Mouse (Mus musculus) small intestine, adult 2 months (tissue): ENCODE measurements at regions not wholly inside any gene's neighbourhood (a gene's known extent, or its start where the extent isn't known, plus 50 kb on each side); places are given as distances from the start of the nearest gene placed in this dataset.

ENCODE experiments used
- H3K27ac ChIP-seq: fragments of 200-500 bp; 2 replicates; pipeline ENCODE4 v1.5.1; 2012; ENCODE audit warnings: low read depth, low read length, control low read depth, inconsistent platforms; ENCODE audit not compliant: insufficient read depth
- H3K27me3 ChIP-seq: fragments of 200-500 bp; 2 replicates; pipeline ENCODE4 v1.6.1; 2012; ENCODE audit warnings: mild to moderate bottlenecking, moderate library complexity, low read length, inconsistent platforms; ENCODE audit not compliant: control insufficient read depth, insufficient read depth
- H3K36me3 ChIP-seq: fragments of 200-500 bp; 2 replicates; pipeline ENCODE4 v1.6.1; 2012; ENCODE audit warnings: mild to moderate bottlenecking, low read length, control low read depth, inconsistent platforms; ENCODE audit not compliant: control insufficient read depth, insufficient read depth
- H3K4me1 ChIP-seq: fragments of 200-500 bp; 2 replicates; pipeline ENCODE4 v1.6.1; 2012; ENCODE audit warnings: low read length, inconsistent platforms, mixed read lengths; ENCODE audit not compliant: control insufficient read depth, insufficient read depth, insufficient read length
- H3K4me3 ChIP-seq: fragments of 200-500 bp; 2 replicates; pipeline ENCODE4 v1.5.1; 2012; ENCODE audit warnings: low read depth, mild to moderate bottlenecking, control low read depth, inconsistent platforms, low read length, moderate library complexity
- CTCF ChIP-seq: fragments of 200-500 bp; IDR thresholded peaks from 2 replicates; pipeline ENCODE4 v1.5.1; 2012; ENCODE audit warnings: low read depth, mild to moderate bottlenecking, control low read depth, inconsistent platforms, low read length, moderate library complexity, mixed read lengths; ENCODE audit not compliant: insufficient replicate concordance, insufficient read length; ENCODE audit errors: extremely low read depth
- POLR2A ChIP-seq: fragments of 200-500 bp; IDR thresholded peaks from 2 replicates; pipeline ENCODE4 v1.6.1; 2012; ENCODE audit warnings: low read depth, mild to moderate bottlenecking, control low read depth, inconsistent platforms, low read length, moderate library complexity
- WGBS: fragments of 180-500 bp; shearing (Covaris S2); methylation state at CpG from one replicate; pipeline ENCODE4 v1.1.7; 2018; 5-methylcytosine and 5-hydroxymethylcytosine counted together

- no peak for TF ChIP-seq POLR2A
- TF ChIP-seq CTCF, result no peak
- no peak overlapping the region for H3K27ac ChIP-seq
- no peaks in the 10 kb centered on the region for H3K27me3 ChIP-seq
- H3K4me3 ChIP-seq, result no peak overlapping the region
- H3K36me3 ChIP-seq, result no peaks in the 10 kb centered on the region
- no peaks in the 10 kb centered on the region for H3K4me1 ChIP-seq
- WGBS, result 48% methylated on average over 3 of the region's 3 CpGs
Observed at GRCm38 (mm10) chr14:48051971-48052370, 68.7 kb upstream of the Peli2 start.

DNA sequence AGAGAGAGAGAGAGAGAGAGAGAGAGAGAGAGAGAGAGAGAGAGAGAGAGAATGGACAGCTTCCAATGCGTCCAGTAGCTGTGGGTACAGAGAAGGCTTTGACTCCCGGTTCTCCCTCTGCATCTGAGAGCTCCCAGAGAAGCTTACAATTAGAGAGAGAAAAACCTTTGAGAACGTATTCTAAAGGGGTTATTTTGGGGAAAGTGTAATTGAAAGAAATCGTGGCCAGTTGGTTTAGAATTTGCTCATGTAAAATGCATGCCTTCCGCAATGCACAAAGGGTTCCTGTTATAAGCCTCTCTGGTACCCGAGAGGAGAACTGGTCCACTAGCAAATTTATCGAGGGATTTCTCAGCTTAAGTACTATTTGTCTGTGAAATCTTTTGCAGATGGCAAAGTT lies 68.2 kb upstream of the Peli2 start:
- H3K27ac ChIP-seq, result no peak overlapping the region
- no peaks in the 10 kb centered on the region for H3K36me3 ChIP-seq
- no peaks in the 10 kb centered on the region for H3K4me1 ChIP-seq
- 81% methylated on average over 7 of the region's 7 CpGs for WGBS
- TF ChIP-seq POLR2A, result no peak
- TF ChIP-seq CTCF, result no peak
- no peak overlapping the region for H3K4me3 ChIP-seq
- no peaks in the 10 kb centered on the region for H3K27me3 ChIP-seq

GRCm38 (mm10) chr14:48053151-48053550 lies 67.5 kb upstream of the Peli2 start:
- Histone ChIP-seq H3K36me3 (no peaks in the 10 kb centered on the region), H3K4me1 (no peaks in the 10 kb centered on the region), H3K4me3 (no peak overlapping the region), H3K27ac (no peak overlapping the region), H3K27me3 (no peaks in the 10 kb centered on the region)
- TF ChIP-seq CTCF (no peak), POLR2A (no peak)
- WGBS, result 91% methylated on average over 4 of the region's 4 CpGs

DNA sequence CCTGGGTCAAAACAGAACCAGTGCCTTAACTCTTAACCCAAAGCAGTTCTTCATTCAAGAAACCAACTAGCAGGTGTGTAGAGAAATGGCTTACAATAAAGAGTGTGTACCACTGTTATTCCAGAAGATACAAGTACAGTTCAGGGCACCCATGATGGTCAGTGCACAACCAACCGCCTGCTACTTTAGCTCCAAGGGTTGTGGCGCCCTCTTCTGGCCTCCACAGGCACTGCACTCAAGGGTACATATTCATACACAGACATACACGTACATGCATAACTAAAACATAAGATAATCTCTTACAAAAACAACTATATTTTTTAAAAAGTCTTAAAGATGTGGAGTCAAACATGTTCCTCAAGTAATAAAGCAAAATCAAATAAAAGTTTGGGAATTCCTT lies 65.9 kb upstream of the Peli2 start:
- H3K4me1 ChIP-seq, result no peaks in the 10 kb centered on the region
- H3K36me3 ChIP-seq, result no peaks in the 10 kb centered on the region
- WGBS, result 70% methylated on average over 3 of the region's 3 CpGs
- no peak overlapping the region for H3K27ac ChIP-seq
- H3K27me3 ChIP-seq, result no peaks in the 10 kb centered on the region
- H3K4me3 ChIP-seq, result no peak overlapping the region
- TF ChIP-seq POLR2A (no peak), CTCF (peak; percentile 29; the same call in 1 of the 2 replicates)

GRCm38 (mm10) chr14:48055861-48056260 lies 64.8 kb upstream of the Peli2 start:
- WGBS, result 88% methylated on average over 2 of the region's 2 CpGs
- no peak overlapping the region for H3K27ac ChIP-seq
- no peaks in the 10 kb centered on the region for H3K4me1 ChIP-seq
- H3K36me3 ChIP-seq, result no peaks in the 10 kb centered on the region
- TF ChIP-seq POLR2A (no peak), CTCF (no peak)
- H3K27me3 ChIP-seq, result no peaks in the 10 kb centered on the region
- H3K4me3 ChIP-seq, result no peak overlapping the region

DNA sequence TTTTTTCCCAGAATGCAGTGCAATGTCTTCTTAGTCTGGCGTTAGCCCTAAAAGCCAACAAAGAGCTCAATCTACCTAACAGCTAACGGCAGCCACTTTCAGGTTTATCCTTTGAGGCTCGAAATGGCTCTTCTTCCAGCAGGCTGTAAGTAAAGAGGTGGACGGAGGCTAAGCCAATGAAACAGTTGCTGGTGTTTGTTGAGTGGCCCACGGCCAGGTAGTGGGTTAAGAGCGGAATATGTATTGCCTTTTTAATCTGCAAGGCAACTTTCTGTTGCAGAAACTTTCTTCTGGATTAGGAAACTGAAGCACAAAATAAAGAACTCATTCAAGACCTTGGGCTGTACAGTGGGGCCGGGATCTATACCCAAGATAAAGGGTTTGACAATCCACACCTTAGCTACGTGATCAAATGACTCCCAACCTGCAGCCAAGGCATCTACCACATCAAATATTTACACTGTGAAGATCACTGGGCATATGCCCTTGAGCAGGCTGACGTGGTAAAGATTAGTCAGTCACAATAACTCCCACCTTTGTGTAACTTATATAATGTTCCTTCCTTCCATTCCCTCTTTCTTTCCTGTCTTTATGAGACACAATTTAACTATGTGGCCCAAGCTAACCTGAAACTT lies 62.3 kb upstream of the Peli2 start:
- TF ChIP-seq POLR2A, result no peak
- TF ChIP-seq CTCF, result no peak
- no peaks in the 10 kb centered on the region for H3K4me1 ChIP-seq
- no peak overlapping the region for H3K4me3 ChIP-seq
- 43% methylated on average over 9 of the region's 9 CpGs for WGBS
- H3K27me3 ChIP-seq, result no peaks in the 10 kb centered on the region
- H3K27ac ChIP-seq, result no peak overlapping the region
- H3K36me3 ChIP-seq, result no peaks in the 10 kb centered on the region

GRCm38 (mm10) chr14:48059664-48060455 lies 60.8 kb upstream of the Peli2 start:
- Histone ChIP-seq H3K4me1 (no peaks in the 10 kb centered on the region), H3K36me3 (no peaks in the 10 kb centered on the region), H3K27ac (no peak overlapping the region), H3K27me3 (no peaks in the 10 kb centered on the region), H3K4me3 (no peak overlapping the region)
- WGBS, result 85% methylated on average over 15 of the region's 15 CpGs
- TF ChIP-seq POLR2A (no peak), CTCF (no peak)
